Mouse (Mus musculus): ENCODE results near the gene Itga3.

Gene Itga3

DNA sequence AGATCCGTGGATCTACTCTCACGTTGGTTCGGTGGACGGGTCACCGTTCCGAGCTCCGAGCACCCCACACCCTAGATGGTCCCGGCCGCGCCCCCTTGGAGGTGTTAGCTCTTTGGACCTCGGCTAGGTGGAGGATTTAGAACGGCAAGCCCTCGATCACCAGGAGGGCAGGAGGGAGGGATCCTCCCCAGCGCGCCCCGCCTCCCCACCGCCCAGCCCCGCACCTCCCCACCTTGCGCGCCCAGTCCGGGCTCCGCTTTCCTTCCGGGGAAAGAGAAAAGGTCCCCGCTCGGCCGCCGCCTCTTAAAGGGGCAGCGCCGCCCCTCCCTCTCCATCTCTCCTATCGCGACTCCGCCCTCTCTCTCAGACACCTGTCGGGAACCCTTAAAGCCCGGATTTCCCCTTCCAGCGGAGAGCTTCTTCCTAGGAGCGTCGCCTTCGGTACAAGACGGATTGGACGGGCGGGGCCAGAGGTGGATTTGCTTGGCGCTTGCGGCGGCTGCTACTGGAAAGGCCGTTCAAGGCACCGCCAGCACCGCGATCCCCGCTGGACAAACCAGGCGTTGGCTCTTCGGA lies at the start of gene Itga3:
Itga3 (minus strand) TSS at position 266 of the 576 bp plus-strand sequence.
- DNase-seq (ENCODE audit: low read depth, low spot score), result peak; percentile 39

DNA sequence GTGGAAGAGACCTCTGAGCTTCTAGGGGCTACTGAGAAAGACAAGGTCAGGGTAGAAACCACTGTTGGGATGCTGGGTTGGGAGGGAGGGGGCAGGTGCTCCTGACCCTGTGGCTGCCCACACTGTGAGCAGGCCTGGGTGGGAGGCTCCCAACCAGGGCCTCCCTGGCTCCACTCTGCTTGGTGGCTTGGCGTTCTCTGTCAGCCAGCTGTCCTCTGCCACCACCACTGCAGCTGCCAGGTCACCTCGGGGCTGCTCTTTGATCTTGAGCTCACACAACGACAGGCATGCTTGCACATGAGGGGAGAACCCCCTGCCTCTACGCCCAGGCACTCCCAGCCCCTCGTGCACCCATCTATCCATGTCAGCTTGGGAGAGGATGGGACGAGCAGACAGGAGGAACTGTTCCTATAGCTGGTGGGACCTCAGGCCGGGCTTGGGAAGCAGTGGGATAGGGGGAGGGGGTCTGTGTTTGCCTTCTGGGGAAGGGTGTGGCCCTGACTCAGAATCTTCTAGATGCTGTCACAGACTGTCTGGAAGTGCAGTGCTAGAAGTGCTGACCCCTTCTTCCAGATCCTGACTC lies 48.9 kb upstream of the Itga3 start:
- no peak for DNase-seq (ENCODE audit: low read depth, low spot score)

DNA sequence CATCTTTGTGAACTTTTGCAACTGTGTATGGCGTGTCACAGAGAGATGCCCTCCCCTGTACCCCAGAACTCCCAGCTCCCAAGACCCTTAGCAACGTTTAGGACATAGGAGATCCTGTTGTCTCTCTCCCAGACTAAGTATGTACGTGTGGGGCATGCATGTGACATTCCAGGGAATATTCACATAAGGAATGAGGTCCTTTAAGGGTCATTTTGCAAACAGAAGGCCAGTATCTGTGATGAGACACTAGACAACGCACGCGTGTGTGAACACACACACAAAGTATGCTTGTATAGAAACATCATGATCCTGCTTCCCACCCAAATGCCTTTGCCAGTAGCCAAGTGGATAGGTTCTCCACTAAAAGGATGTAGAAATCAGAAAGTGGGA lies 45.5 kb upstream of the Itga3 start:
- no peak for DNase-seq (ENCODE audit: low read depth, low spot score)

DNA sequence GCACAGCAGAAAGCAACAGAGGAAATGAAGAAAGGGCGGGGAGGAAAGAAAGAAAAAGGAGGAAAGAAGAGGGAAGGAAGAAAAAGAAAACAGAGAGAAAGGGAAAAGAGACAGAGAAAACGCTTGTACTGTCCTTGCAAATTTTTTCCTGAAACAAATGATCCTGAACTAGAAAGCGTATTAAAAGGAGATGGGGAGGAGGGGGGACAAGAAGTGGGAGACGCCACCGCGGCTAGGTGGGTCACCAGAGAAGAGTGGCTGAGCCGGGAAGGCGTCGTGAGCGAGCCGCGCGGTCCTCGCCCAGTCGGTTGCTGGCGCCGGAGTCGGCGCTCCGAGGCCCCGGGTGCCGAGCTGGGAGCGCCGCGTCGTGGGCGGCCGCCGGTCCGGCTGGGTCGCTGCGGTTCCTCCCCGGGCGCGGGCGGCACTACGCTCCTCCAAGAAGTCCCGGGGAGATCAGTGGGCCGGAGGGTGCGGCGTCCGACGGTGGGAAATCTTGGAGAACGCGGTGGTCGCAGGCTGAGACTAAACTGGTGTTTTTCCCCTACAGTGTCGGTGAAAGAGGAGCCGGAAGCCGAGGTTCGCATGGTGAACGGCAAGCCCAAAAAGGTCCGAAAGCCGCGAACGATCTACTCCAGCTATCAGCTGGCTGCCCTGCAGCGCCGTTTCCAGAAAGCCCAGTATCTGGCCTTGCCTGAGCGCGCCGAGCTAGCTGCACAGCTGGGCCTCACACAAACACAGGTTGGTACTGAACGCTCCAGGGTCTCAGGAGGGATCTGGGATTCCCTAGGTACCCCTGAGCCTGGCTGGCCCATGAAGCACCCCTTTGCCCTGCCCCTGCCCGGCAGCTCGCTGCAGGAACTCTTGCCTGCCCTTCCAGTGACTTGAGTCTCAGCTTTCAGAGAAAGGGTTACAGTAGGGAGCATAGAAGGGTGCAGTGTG lies 44.8 kb upstream of the Itga3 start:
- DNase-seq (ENCODE audit: low read depth, low spot score), result no peak

DNA sequence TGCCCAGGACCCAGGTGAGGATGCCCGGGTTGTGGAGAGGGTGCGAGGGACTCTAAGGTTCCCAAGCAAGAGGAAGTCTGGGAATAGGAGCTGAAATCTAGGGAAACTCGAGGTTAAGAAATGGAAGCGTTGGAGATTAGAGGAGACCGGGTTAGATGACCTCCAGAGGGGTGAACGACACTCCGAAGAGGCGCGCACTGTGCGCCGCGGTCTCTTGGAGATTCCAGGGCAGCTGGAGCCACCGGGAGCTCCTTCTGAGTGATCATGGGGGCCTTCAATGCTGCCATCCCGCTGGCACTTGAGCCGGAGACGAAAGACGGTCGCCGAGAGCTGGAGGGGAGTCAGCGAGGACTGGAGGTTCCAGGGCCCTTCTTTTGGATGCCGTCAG lies 44.0 kb upstream of the Itga3 start:
- DNase-seq (ENCODE audit: low read depth, low spot score), result no peak

DNA sequence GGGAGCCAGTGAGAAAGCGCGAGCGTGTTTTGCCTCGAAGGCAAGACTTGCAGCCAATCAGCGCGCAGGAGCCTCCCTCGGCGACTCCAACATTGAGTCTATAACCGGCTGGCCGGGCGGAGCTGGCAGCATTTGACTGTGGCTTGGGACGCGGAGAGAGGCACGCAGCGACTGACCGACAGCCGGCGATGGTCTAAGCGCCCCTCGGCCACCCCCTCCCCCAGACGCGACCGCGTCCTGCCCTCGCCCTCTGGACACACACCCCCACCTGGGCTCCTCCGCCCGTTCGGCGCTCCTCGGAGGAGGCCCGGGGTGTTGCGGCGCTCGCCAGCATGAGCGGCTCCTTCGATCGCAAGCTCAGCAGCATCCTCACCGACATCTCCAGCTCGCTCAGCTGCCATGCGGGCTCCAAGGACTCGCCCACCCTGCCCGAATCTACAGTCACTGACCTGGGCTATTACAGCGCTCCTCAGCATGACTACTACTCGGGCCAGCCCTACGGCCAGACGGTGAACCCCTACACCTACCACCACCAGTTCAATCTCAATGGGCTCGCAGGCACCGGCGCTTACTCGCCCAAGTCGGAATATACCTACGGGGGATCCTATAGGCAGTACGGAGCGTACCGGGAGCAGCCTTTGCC lies 43.5 kb upstream of the Itga3 start, which contains the start of gene Dlx3:
Dlx3 (plus strand) TSS at position 130 of the 643 bp plus-strand sequence.
- DNase-seq (ENCODE audit: low read depth, low spot score), result no peak

DNA sequence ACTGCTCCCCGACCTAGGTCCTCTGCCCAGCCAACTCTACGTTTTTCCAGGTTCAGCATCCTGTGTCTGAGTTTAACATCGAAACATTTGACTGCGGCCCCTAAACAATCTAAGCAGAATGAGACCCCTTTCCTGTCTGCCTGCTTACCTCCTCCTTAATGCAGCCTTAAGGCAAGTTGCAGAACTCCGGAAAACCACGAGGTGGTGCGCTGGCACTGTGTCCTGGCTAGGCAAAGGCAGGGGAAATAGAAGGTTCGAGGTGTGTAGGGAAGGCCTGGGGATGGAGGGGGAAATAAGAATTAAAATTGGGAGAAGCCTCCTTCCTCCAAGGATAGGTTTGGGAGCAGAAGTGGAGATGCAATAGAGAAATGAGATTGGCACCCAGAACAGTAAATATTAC lies 41.9 kb upstream of the Itga3 start:
- DNase-seq (ENCODE audit: low read depth, low spot score), result peak; percentile 22

DNA sequence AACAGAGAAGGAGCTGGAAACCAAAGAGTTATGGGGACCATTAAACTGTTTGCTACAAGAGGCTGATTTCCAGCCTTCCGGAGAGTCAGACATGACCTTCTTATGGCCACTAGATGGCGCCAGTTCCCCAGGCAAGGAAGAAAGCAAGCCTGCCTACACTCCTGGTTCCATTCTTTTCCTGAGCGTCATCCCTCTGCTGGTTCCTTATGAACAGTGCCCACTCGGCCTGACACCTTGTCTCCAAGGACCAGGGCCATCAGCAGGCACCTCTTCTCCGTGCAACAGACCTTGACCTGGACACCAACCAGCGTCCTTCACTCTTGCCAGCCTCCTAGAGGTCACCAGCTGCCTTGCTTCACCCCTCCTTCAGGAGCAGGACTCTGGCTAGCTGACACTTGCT lies 40.4 kb upstream of the Itga3 start:
- DNase-seq (ENCODE audit: low read depth, low spot score), result peak; percentile 67

DNA sequence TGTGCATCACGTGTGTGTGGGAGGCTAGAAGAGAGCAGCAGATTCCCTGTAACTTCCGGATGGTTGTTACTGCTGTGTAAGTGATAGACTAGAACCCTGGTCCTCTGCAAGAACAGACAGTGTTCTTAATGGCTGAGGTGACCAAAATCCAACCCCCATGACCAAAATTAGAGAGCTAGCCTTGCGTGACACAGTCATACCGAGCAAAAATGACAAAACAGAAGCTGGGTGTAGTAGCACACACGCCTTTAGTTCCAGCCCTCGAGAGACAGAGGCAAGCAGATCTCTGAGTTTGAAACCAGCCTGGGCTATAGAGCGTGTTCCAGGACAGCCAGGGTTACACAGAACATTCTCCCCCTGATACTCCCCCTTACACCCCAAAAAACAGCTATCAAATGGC lies 33.5 kb upstream of the Itga3 start:
- no peak for DNase-seq (ENCODE audit: low read depth, low spot score)

DNA sequence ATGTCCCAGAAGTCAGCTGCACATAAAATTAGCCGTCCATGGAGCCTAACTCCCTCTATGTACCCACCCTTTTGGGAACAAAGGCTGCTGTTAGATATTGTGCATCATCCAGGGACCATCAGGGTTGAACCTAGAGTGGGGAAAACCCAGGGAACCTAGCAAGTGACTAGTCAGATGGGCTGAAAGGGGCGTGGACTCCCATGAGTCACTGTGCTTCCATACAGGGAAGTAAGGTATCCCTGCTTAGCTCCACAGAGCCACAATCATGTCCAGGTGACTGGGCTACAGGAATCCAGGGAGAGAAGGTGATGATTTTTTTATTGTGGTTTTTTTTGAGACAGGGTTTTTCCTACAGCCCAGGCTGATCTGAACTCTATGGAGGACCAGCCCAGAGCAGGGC lies 32.4 kb upstream of the Itga3 start:
- no peak for DNase-seq (ENCODE audit: low read depth, low spot score)

DNA sequence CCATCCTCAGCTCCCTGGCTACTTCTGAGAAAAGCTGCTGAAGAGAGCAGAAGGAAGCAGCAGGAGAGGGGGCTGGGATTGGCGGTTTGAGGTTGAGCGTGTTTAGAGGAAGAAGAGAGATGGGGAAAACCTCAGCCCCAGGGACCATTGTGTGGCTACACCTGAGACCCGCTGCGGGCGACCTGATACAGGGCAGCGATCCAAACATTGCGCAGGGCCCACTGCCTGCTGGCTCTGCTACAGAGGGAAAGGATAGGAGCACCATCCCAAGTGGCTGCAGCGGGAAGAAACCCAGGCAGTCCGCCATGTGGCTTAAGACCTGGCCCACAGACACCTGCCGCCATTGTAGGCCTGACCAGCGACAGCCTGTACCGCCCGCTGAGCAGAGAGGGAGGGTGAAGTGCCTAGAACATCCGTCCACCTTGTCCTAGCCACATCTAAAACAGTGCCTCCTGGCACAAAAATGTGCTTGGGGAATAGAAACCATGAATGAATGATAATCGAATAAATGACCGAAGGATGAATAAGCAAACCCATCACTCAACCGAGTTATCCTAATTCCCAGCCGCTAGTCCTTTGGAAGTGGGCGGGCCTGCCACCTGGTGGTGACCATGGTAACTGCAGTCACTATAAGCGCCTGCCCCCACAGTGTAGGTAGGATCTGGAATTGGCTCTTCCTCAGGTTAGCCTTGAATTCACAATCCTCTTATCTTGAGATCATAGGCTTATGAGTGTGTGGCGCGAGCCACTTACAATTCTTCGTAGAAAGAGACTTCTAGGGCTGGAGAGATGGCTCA lies 30.0 kb upstream of the Itga3 start:
- DNase-seq (ENCODE audit: low read depth, low spot score), result peak; percentile 79

DNA sequence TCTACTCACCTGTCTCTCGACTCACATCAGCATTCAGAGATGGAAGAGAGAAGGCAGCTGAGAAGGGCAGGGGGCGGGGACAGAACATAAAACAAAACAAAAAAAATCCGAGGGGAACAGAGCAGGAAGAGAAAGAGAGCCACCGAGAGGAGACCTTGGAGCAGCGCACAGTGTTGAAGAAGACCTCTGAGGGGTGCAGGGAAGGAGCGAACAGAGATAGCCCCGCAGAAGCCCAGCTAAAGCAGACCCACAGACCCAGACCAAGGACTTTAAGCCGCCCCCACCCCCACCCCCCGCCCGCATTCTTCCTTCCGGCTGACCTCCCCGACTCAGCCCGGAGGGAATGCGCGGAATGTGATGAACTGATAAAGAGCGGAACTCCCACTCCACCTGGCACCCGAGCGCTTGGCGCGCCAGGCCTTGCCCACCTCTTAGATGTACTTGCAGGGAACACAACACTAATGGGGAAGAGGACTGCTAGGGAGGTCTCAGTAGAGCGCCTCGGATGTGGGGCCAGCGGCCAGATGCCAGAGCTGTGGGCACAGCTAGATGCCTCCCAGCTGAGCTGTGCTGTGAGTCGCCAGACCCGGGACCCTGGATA lies 28.8 kb upstream of the Itga3 start:
- DNase-seq (ENCODE audit: low read depth, low spot score), result no peak

DNA sequence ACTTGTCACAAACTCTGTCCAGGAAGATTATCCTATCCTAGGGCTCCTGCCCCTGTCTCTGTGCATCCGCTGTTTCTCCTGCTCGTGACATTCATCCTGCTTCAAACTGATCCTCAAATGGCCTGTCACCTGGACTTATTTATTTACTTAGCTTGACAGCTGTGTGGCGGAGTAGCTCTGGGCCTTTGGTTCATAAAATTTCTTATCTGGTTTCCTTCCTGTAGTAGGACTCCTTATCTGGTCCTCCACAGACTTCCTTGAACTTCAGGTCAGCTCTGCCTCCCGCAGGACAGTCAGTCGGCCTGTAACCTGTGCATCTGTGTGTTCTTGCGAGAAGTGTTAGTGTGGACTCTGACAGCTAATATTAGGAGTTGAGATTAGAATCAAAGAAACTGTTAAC lies 27.7 kb upstream of the Itga3 start:
- no peak for DNase-seq (ENCODE audit: low read depth, low spot score)

DNA sequence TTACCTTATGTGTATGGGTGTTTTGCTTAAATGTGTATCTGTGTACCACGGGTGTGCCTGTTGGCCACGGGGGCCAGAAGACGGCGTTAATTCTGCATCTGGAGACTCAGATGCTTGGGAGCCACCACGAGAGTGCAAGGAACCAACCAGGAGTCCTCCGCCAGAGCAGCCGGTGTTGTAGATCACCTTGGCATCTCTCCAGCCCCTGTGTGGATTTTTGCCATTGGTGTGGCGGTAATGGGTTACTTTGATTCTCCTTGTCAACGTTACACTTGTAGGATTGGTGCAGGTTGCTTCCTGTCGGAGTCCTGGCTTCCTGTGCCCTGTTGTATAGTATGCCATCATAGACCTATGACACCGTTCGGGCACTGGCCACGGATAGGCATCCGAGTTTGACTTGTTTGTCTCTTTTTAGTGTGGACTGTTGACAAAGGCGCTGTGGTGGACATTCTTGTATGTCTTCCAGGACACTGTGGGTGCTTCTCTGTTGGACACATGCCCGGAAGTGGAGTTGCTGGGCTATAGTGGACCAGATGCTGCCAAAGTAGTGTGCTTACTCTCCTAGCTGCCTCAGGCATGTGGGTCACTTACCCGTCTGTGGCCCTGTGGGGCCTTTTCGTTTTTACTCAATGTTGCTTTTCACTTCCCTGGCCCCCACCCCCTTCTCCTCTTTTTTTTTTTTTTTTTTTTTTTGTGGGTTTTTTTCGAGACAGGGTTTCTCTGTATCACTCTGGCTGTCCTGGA lies 25.7 kb upstream of the Itga3 start:
- DNase-seq (ENCODE audit: low read depth, low spot score), result no peak

DNA sequence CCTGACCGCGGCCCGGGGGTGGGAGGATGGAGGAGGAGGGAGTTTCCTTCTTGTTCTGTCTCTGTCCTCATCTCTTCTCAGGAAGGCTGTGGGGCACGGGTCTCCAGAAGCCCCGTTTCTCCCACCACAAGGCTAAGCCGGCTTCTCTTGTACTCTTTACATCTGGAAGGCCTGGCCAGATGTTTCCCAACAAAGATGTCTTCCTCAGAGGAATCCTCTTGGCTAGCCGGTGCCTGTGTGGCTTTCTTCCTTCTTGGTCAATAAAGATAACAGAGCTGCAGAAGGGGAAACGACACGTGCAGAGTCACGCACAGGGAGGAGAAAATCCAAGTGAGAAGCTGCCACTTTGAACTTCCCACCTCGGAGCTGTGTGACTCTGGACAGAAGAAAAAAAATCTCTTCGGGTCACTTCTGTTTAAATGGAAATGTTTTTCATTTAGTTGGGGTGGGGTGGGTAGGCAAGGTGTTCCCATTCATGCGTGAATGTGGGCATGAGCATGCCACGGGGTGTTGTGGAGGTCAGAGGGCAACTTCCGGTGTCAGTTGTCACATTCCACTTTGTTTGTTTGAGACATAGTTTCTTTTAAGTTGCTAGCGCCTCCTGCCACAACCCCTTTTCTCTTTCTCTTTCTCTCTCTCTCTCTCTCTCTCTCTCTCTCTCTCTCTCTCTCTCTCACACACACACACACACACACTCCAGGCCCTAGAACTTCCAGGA lies 24.6 kb upstream of the Itga3 start:
- no peak for DNase-seq (ENCODE audit: low read depth, low spot score)

DNA sequence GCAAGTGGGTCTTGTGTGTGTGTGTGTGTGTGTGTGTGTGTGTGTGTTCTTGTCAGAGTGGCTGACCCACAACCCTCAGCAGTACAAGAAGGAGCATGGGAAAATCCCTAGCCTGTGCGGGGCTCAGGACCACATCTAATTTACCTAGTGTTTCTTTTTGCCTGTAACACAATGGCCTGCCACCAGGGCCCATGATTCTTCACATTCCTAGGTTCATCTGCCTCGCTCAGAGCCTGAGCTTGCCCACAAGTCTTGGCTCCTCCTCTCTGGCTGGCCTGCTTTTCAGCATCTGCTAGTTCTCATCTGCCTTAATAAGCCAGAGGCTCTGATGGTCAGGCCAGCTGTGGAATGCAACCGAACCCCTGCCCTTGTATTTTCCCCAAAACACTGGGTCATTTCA lies 23.8 kb upstream of the Itga3 start:
- no peak for DNase-seq (ENCODE audit: low read depth, low spot score)

DNA sequence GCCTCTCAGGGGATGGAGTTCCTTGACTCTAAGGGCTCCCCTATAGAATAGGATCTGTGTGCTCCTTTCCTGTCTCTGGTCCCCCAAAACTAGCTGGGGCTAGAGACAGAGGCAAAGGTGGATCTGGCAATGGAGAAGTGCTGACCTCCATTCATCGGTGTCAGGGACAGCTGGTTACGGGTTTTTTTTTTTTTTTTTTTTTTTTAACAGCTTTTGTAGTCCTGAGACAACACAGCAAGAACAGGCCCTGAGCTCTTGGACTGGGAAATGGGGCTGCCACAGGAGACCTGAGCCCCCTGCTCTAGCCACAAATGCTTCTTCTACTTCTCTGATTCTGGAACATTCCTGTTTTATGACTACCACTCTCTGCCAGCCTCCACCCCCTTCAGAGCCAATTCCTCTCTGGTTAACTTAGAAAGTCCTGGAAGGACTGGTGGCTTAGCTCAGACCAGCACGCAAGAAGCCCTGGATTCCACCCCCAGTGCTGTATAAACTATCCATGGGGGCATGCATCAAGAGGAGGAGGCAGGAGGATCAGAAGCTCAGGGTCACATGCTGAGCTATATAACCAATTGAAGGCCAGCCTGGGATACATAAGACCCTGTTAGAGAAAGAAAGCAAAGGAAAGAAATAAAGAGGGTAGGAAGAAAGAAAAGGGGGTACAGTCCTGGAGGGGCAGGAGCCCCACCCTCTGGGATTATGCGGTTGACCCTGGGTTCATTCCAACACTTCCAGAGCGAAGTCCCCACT lies 21.9 kb upstream of the Itga3 start:
- no peak for DNase-seq (ENCODE audit: low read depth, low spot score)

DNA sequence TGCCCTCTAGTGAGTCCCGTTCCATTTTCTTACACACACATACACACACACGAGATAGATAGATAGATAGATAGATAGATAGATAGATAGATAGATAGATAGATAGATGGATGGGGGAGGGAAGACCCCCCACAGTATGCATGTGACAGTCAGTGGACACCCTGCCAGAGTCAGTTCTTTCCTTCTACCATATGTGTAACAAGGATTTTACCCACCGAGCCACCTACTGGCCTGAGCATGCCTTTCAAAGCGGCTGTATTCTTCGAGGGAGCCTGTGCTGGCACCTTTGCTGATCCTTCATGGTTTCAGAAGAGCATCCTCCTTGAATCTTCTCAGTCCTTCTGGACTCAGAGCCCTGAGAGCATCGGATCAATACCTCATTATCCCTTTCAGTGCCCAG lies 21.3 kb upstream of the Itga3 start:
- DNase-seq (ENCODE audit: low read depth, low spot score), result no peak
